Mouse (Mus musculus): ENCODE data around the gene Chit1. TPM values are rescaled to one million over a fixed set of nuclear protein-coding genes. Genes with fewer than 3 reads are reported as not detected.

Chit1 gene
- polyA plus RNA-seq, 1 experiment = not detected

DNA sequence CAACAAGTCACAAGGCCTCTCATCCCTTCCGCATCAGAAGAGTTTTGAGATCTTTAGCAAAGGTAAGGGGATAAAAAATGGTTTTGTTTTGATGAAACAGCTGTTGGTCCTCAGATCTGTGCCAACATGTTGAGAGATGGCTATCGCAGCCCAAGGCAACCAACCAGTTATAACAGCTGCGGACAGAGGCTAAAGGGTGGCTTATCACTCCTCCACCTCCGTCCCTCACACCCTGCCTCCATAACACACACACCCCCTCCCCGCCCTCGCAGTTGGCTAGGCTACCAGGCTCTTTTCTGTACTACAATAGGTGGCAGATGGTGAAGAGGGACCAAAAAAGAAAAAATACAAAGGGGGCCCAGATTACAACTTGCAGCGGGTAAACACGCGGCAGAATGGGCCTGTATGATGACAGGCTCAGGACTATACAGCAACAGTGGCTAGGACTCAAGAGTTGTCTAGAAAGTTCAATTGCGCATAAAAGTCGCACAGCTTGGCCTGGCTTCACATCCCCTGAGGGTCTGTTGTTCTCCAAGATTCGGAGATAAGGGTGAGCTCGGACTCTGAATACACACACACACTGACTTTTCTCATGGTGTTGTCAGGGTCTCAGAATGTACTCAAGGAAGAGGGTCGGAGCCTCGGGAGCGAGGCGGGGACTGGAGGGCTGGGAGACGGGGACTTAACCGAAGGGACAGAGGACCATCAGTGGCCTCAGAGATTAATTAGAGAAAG is 32.8 kb upstream of the Chit1 start:
- TF ChIP-seq FLI1 (IDR thresholded peaks at IDR 0.05; ENCODE audit: low read length) (no peak), GATA1 (IDR thresholded peaks at IDR 0.05; ENCODE audit: borderline replicate concordance, low read length) (0 out of 3 replicates have a peak, but pooled peaks have one; percentile 8)
- H3K27me3 ChIP-seq (replicated peaks) = no peaks in the 10 kb centered on the region
- peaks cover 93% of the 10 kb centered on the region for H3K4me1 ChIP-seq

GRCm38 (mm10) chr1:134078802-134079476 is 32.1 kb upstream of the Chit1 start, which contains the start of gene Btg2:
Btg2 (minus strand) TSS chr1:134079120.
- no peak for TF ChIP-seq GATA1 (IDR thresholded peaks at IDR 0.05; ENCODE audit: borderline replicate concordance, low read length)
- no peak for TF ChIP-seq FLI1 (IDR thresholded peaks at IDR 0.05; ENCODE audit: low read length)
- H3K27me3 ChIP-seq (replicated peaks) = no peaks in the 10 kb centered on the region
- H3K4me1 ChIP-seq = peaks cover 93% of the 10 kb centered on the region

More for the DNA sequence above, 32.8 kb upstream of the Chit1 start:
- peaks cover 40% of the 10 kb centered on the region for H3K36me3 ChIP-seq (replicated peaks; ENCODE audit: low read length)
- H3K9me3 ChIP-seq = no peaks in the 10 kb centered on the region
- peak overlapping the region; percentile 97 for H3K4me3 ChIP-seq (replicated peaks)

DNA sequence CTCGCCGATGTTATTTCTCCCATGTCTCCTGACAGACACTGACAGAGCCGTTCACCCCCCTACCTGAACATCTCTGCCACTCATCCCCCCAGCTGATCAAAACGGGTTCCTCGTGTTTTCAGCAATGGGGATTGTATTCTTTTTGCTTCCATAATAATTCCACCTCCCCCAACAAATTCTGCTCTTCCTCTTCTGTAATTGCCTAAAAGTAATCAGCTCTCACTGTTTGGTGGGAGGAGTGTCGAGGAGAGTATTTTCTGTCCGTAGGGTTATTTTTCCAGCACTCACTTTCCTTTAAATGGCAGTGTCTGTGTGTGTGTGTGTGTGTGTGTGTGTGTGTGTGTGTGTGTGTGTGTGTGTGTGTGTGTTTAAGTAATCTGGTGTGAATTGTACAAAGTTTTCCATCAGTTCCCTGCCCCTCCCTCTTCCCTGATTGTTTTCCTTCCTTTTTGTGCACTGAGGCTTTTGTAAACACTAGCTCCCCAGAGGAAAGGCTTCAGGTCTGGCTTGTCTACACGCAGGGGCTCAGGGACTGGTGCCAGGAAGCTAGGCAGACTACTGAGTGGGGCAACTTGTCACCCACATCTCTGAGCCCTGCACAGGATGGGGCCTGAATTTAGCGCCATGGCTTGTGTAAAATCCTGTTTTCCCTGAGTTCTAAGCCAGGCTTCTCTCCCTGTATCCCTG is 31.4 kb upstream of the Chit1 start:
- H3K9me3 ChIP-seq = no peaks in the 10 kb centered on the region
- peaks cover 91% of the 10 kb centered on the region for H3K4me1 ChIP-seq
- H3K4me3 ChIP-seq (replicated peaks) = peak overlapping the region; percentile 97
- no peak for TF ChIP-seq FLI1 (IDR thresholded peaks at IDR 0.05; ENCODE audit: low read length)
- no peaks in the 10 kb centered on the region for H3K27me3 ChIP-seq (replicated peaks)
- H3K36me3 ChIP-seq (replicated peaks; ENCODE audit: low read length) = peaks cover 34% of the 10 kb centered on the region

More at GRCm38 (mm10) chr1:134078802-134079476, 32.1 kb upstream of the Chit1 start, which contains the start of gene Btg2:
- no peaks in the 10 kb centered on the region for H3K9me3 ChIP-seq
- H3K36me3 ChIP-seq (replicated peaks; ENCODE audit: low read length) = peaks cover 40% of the 10 kb centered on the region
- peak within 1 kb of the TSS; percentile 97 for H3K4me3 ChIP-seq (replicated peaks)

GRCm38 (mm10) chr1:134080406-134080805 is 30.6 kb upstream of the Chit1 start:
- Histone ChIP-seq H3K27me3 (replicated peaks) (no peaks in the 10 kb centered on the region), H3K4me1 (peaks cover 88% of the 10 kb centered on the region)
- no peak for TF ChIP-seq FLI1 (IDR thresholded peaks at IDR 0.05; ENCODE audit: low read length)
- TF ChIP-seq GATA1 (IDR thresholded peaks at IDR 0.05; ENCODE audit: borderline replicate concordance, low read length) = no peak

DNA sequence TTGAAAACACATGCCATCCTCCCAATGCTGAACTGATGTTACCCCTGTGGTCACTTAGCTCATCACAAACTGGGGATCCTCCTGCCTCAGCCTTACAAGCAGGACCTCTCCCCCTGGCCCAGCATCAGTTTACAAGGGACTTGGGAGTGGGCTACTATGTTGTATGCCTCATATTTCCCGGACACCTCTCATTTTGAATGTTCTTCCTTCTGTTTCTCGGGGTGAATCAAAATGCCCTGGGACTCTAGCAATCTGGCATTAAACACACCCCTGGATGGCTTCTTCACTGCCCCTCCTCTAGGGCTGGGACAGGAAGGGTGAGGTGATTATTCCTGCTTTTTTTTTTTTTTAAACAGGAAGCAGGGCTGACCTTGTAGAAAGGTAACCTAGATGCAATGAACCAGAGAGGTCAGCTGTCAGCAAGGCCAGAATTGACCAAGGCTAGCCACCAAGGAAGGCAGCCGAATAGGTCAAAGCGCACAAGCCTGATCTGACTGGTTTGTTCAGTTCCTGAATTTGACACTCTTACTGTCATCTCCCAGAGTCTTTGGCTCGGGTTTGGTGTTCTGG is 30.1 kb upstream of the Chit1 start:
- H3K36me3 ChIP-seq (replicated peaks; ENCODE audit: low read length) = peaks cover 21% of the 10 kb centered on the region
- H3K9me3 ChIP-seq = no peaks in the 10 kb centered on the region
- TF ChIP-seq FLI1 (IDR thresholded peaks at IDR 0.05; ENCODE audit: low read length) (no peak), GATA1 (IDR thresholded peaks at IDR 0.05; ENCODE audit: borderline replicate concordance, low read length) (no peak)
- peaks cover 85% of the 10 kb centered on the region for H3K4me1 ChIP-seq
- H3K4me3 ChIP-seq (replicated peaks) = no peak overlapping the region
- no peaks in the 10 kb centered on the region for H3K27me3 ChIP-seq (replicated peaks)

More at GRCm38 (mm10) chr1:134080406-134080805, 30.6 kb upstream of the Chit1 start:
- Histone ChIP-seq H3K36me3 (replicated peaks; ENCODE audit: low read length) (peaks cover 26% of the 10 kb centered on the region), H3K4me3 (replicated peaks) (no peak overlapping the region), H3K9me3 (no peaks in the 10 kb centered on the region)

DNA sequence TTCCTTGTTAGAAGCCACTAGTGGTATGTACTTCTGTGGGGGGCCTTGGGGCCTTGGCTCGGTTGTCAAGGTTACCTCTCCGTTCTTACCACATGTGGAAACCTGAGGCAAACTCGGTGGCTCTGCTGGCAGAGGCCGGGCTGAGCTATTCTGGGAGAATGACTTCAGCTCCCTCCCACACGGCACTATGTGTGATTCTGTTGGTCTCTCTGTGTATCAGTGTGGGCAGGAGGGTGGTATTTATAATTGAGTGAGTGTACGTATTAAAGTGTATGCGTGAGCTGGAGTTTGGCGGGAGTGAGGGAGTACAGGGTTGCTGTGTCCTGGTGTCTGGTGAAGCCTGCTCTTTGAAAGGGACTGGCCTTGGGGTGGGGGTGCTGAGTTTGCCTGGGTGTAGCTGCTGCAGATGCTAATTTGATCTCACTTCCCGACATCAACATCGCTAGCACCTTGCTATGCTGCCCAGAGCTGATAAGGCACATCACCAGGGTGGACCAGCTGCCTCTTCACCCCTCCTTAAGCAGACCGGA is 28.0 kb upstream of the Chit1 start:
- Histone ChIP-seq H3K4me1 (peaks cover 85% of the 10 kb centered on the region), H3K36me3 (replicated peaks; ENCODE audit: low read length) (no peaks in the 10 kb centered on the region)
- no peak for TF ChIP-seq FLI1 (IDR thresholded peaks at IDR 0.05; ENCODE audit: low read length)
- TF ChIP-seq GATA1 (IDR thresholded peaks at IDR 0.05; ENCODE audit: borderline replicate concordance, low read length) = no peak

GRCm38 (mm10) chr1:134083676-134084075 is 27.4 kb upstream of the Chit1 start:
- Histone ChIP-seq H3K4me1 (peaks cover 87% of the 10 kb centered on the region), H3K27me3 (replicated peaks) (no peaks in the 10 kb centered on the region), H3K36me3 (replicated peaks; ENCODE audit: low read length) (no peaks in the 10 kb centered on the region), H3K9me3 (no peaks in the 10 kb centered on the region), H3K4me3 (replicated peaks) (no peak overlapping the region)
- TF ChIP-seq GATA1 (IDR thresholded peaks at IDR 0.05; ENCODE audit: borderline replicate concordance, low read length) (no peak), FLI1 (IDR thresholded peaks at IDR 0.05; ENCODE audit: low read length) (no peak)

More for the DNA sequence above, 28.0 kb upstream of the Chit1 start:
- Histone ChIP-seq H3K27me3 (replicated peaks) (no peaks in the 10 kb centered on the region), H3K9me3 (no peaks in the 10 kb centered on the region), H3K4me3 (replicated peaks) (peak overlapping the region; percentile 78)

- no peak for TF ChIP-seq FLI1 (IDR thresholded peaks at IDR 0.05; ENCODE audit: low read length)
- no peak for TF ChIP-seq GATA1 (IDR thresholded peaks at IDR 0.05; ENCODE audit: borderline replicate concordance, low read length)
- Histone ChIP-seq H3K36me3 (replicated peaks; ENCODE audit: low read length) (no peaks in the 10 kb centered on the region), H3K4me3 (replicated peaks) (no peak overlapping the region), H3K4me1 (peaks cover 87% of the 10 kb centered on the region), H3K27me3 (replicated peaks) (no peaks in the 10 kb centered on the region), H3K9me3 (no peaks in the 10 kb centered on the region)
Measured at GRCm38 (mm10) chr1:134084128-134084527, 26.9 kb upstream of the Chit1 start.

DNA sequence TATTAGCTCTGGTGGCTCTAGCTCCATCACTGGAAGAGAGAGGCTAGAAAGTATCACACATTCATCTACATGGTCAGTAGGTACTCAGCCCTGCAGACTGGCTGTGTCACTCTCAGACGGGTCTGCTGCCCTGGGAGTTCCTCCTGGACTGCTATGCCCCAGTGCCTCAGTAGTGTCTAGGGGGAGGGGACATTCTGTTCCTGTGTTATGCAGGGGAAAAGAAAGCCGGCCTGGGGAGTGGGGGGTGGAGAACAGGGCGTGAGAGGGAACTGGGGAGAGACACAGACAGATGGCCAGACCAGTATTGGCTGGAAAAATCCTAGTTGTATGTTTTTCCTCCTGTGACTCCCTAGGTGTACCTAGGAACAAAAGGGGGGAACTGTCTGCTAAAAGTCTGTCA is 25.0 kb upstream of the Chit1 start:
- Histone ChIP-seq H3K4me1 (peaks cover 68% of the 10 kb centered on the region), H3K9me3 (no peaks in the 10 kb centered on the region), H3K36me3 (replicated peaks; ENCODE audit: low read length) (no peaks in the 10 kb centered on the region), H3K4me3 (replicated peaks) (no peak overlapping the region), H3K27me3 (replicated peaks) (no peaks in the 10 kb centered on the region)
- TF ChIP-seq FLI1 (IDR thresholded peaks at IDR 0.05; ENCODE audit: low read length) (no peak), GATA1 (IDR thresholded peaks at IDR 0.05; ENCODE audit: borderline replicate concordance, low read length) (no peak)
